Mouse (Mus musculus): ENCODE measurements around the gene 1700020L24Rik.
A peak's percentile ranks its signal among the peaks of the same experiment; 100 is the strongest.

Gene 1700020L24Rik

DNA sequence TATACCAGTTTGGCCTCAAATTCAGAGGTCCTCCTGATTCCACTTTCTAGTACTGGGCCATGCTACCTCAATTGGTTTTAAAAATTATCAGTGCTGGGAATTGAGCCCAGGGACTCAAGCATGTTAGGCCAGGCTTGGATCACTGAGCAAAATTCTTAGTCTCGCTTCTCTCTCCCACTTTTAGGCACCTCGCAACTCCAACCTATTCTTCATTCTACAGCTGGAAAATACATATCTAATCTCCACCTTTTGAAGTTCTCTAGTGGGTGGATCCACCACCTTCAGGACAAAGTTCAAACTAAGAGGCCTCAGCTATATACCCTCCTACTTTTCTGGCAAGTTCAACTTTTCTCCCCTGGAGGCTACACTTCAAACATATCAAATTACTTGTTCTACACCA, 34.3 kb downstream of the 1700020L24Rik start:
- no peak for DNase-seq (ENCODE audit: low read depth, low spot score)

DNA sequence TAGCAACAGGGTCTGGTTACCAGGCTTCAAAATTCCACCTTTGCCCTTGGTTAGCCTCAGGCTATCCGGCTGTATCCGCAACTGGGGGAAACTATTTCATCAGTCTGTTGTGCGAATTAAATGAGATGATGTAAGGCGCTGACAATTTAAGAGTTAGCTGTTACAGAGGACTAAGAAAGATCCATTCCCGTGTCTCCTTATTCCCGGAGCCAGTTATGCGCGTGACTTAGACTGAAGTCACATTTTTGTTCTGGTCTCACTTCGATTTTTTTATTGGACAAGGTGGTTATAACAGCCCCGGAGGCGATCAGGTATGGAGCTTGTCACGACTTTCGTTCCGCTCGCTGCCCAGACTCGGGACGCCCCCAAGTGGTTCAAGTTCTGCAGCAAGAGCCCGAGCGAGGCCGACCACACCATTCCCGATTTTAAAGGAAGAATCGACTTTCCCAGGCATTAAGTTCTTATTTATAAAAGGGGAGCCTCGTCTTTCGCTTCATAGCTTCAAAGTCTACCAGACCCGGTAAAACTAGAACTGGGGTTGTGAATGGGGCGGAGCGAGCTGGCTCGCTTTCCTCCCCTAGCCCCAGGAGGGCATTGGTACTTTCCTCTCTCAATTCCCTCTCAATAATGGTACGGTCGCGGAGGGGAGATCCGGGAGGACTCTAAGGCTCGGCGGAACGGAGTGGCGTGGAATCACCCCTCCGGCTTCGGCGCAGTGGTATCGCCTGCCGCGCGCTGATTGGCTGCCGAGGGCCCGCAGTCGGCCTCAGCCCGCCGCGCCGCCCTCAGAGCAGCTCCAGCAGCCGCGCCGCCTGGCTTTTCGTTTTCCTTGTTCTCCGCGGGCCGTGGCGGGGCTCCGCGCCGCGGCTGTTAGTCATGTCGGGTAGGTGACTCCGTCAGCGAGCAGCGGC, 35.1 kb downstream of the 1700020L24Rik start, which contains the start of gene Taf15:
Taf15 (plus strand) TSS at position 763 of the 911 bp plus-strand sequence.
- peak; percentile 99 for DNase-seq (ENCODE audit: low read depth, low spot score)

DNA sequence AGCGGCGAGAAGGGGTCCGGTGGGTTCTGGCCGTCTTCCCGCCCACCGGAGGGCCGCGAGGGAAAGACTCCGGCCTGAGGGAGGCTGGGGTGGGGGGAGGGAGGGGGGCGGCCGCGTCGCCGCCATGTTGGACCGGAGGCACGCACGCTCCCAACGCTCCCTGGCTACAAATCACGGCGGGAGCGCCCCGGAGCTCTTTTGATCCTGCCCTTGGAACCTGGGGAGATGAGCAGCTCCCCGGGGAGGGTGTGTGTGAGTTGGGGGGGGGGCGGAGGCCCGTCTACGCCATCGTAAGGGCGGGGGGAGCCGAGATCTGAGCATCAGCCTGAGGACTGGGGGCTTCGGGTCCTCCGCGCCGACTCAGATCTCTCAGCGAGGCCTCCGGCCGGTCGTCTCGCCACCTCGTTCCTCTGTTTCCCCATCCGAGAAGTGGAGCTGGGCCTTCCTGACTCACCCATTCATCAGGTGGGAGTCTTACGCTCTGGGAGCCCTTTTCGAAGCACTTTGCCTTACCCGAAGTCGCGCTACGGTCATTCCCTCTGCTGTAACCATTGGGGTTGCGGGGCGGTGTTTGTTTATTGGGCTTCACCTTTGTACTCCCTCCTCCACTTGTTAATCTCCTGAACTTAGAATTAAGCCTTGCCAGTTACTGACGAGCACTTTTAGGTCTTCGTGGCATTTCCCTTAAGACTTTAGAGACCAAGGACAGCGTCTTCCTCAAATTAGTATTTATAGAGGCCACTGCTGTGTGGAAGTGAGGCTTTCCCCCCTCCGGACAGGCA, 35.9 kb downstream of the 1700020L24Rik start:
- no peak for DNase-seq (ENCODE audit: low read depth, low spot score)
